In the genomic region with DNA sequence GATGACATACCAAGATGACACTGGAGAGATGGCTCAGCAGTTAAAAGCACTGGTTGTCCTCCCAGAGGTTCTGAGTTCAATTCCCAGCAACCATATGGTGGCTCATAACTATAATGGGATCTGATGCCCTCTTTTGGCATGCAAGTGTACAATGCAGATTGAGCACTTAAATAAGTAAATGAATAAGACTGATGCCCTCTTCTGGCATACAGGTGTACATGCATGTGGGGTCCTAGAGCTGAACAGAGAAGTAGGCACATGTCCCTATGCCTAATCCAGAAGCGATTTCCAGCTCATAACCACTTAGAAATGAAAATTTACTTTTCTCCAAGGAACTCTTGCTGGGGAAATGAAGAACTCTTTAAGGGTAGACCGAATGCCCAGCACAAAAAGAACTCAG, we compare ENCODE assay signal across 13 mouse cellular contexts. TPM values are rescaled to one million over a fixed set of nuclear protein-coding genes. Genes with fewer than 3 reads are reported as not detected.
DNase-seq lines count a peak whose midpoint lies in the region; ATAC-seq and TF ChIP-seq lines count a peak whose summit lies in the region.
"Had no signal": no experiment of that assay in that cellular context is flagged by ENCODE, and none has a peak within 500 bp of the region (broad histone marks: within the 10 kb centered on the region; RNA-seq: fewer than 3 reads in every experiment).

No protein-coding gene starts in this region.

- no peaks in the 10 kb centered on the region for H3K4me1 ChIP-seq in ES-E14 (ENCODE audit: control insufficient read depth in 2 of 2, insufficient read depth in 2 of 2, low read length in 2 of 2, poor library complexity in 1 of 2)
- no peaks in the 10 kb centered on the region for H3K4me1 ChIP-seq in forebrain, embryonic 13.5 days
- H3K4me1 ChIP-seq: embryonic facial prominence, embryonic 13.5 days had no signal

- H3K27ac ChIP-seq in ES-E14 (ENCODE audit: insufficient read depth, low read depth, low read length, poor library complexity, severe bottlenecking): no peak overlapping the region
- H3K27ac ChIP-seq in forebrain, embryonic 13.5 days: no peak overlapping the region
- H3K27ac ChIP-seq: embryonic facial prominence, embryonic 13.5 days had no signal

- in situ Hi-C loops in ES-E14 (cut with MboI; ENCODE audit: low sequenced_read_pairs in 2 of 2, unreplicated experiment in 2 of 2): no loop called here

- peak; percentile 4 for DNase-seq in kidney, postnatal 14 days
- no peak for DNase-seq in kidney, postnatal 36 days
- peak; percentile 13 to 15 for DNase-seq in B cell, adult 2 months
- DNase-seq in ES-E14 (ENCODE audit: low read depth, low spot score): no peak
- DNase-seq in spleen, adult 18-20 months: no peak
- no peak for DNase-seq in gastrocnemius, postnatal 4 days (ENCODE audit: low spot score in 2 of 2)
- DNase-seq: kidney, adult 8-10 months; right cerebral cortex, adult 18-20 months had no signal

- H3K4me3 ChIP-seq in ES-E14 (ENCODE audit: insufficient read depth in 1 of 2, low read depth in 1 of 2, low read length in 2 of 2, poor library complexity in 1 of 2, severe bottlenecking in 1 of 2): no peak overlapping the region
- no peak overlapping the region for H3K4me3 ChIP-seq in forebrain, embryonic 13.5 days
- H3K4me3 ChIP-seq: embryonic facial prominence, embryonic 13.5 days had no signal

- H3K4me2 ChIP-seq in forebrain, embryonic 13.5 days: no peak overlapping the region
- H3K4me2 ChIP-seq: embryonic facial prominence, embryonic 13.5 days had no signal

- no peaks in the 10 kb centered on the region for H3K9me3 ChIP-seq in ES-E14 (ENCODE audit: control insufficient read depth, insufficient read depth, low read depth, low read length)
- no peaks in the 10 kb centered on the region for H3K9me3 ChIP-seq in forebrain, embryonic 13.5 days (replicated peaks)
- H3K9me3 ChIP-seq: embryonic facial prominence, embryonic 13.5 days had no signal

- no peaks in the 10 kb centered on the region for H3K27me3 ChIP-seq in forebrain, embryonic 13.5 days
- H3K27me3 ChIP-seq: embryonic facial prominence, embryonic 13.5 days had no signal

- no peak overlapping the region for H3K9ac ChIP-seq in ES-E14 (ENCODE audit: insufficient read depth, low read depth, low read length, poor library complexity, severe bottlenecking)
- H3K9ac ChIP-seq in forebrain, embryonic 13.5 days: no peak overlapping the region
- H3K9ac ChIP-seq: embryonic facial prominence, embryonic 13.5 days had no signal

- ATAC-seq in hematopoietic stem cell, adult 5-6 weeks (replicated peaks in 1 of 2; ENCODE audit: insufficient read depth in 1 of 2, low FRiP score in 2 of 2, low TSS enrichment in 1 of 2, low read depth in 1 of 2, poor library complexity in 2 of 2, severe bottlenecking in 2 of 2): peak; percentile 65 to 68; a peak in 2 of 4 replicates
- ATAC-seq in forebrain, embryonic 13.5 days: no peak

- 76% methylated on average over 2 of the region's 2 CpGs for WGBS in forebrain, embryonic 13.5 days

- H3K36me3 ChIP-seq in ES-E14 (ENCODE audit: control insufficient read depth, insufficient read depth, low read length, poor library complexity, severe bottlenecking): no peaks in the 10 kb centered on the region
- H3K36me3 ChIP-seq in forebrain, embryonic 13.5 days (ENCODE audit: poor library complexity, severe bottlenecking): no peaks in the 10 kb centered on the region
- H3K36me3 ChIP-seq: embryonic facial prominence, embryonic 13.5 days had no signal

TF ChIP-seq in ES-E14, 5 proteins besides CTCF, POLR2A, EP300 and RAD21:
- TF ChIP-seq HCFC1 (IDR thresholded peaks at IDR 0.05; ENCODE audit: borderline replicate concordance, insufficient read depth, low read length): no peak
- peak; percentile 29; the same call in 1 of the 2 replicates for TF ChIP-seq ZC3H11A (IDR thresholded peaks at IDR 0.05; ENCODE audit: borderline replicate concordance, low read depth, low read length)
- no peak for TF ChIP-seq MAFK (IDR thresholded peaks at IDR 0.05; ENCODE audit: insufficient read depth, low read depth, low read length)
- no peak for TF ChIP-seq ZNF384 (IDR thresholded peaks at IDR 0.05; ENCODE audit: low read depth, low read length)
- no peak for TF ChIP-seq CHD2 (IDR thresholded peaks at IDR 0.05; ENCODE audit: low read depth, low read length)

RNA-seq across cellular contexts. Expression of gene Agr3, which starts 31.8 kb away (rescaled TPM):
- total RNA-seq in ES-E14 (2012; rRNA removed): not detected in 2 replicates
- total RNA-seq in hematopoietic stem cell, adult 5-6 weeks (2017): not detected in 2 replicates
- not detected for total RNA-seq in gastrocnemius, postnatal 4 days (2021)
- polyA plus RNA-seq in forebrain, embryonic 13.5 days (2015; fragmentation: Nextera tagmentation; extraction: Ambion mirVana): not detected in 2 replicates
- total RNA-seq: heart, adult 8-10 months; left cerebral cortex, postnatal 10 days had no signal

RNA-seq across cellular contexts. Expression of gene Agr2, which starts 35.5 kb away (rescaled TPM):
- not detected in 2 replicates for total RNA-seq in ES-E14 (2012; rRNA removed)
- total RNA-seq in hematopoietic stem cell, adult 5-6 weeks (2017): not detected in 2 replicates
- not detected for total RNA-seq in gastrocnemius, postnatal 4 days (2021)
- polyA plus RNA-seq in forebrain, embryonic 13.5 days (2015; fragmentation: Nextera tagmentation; extraction: Ambion mirVana): 1.5 TPM in 1 of 2 replicates, not detected in the other
- total RNA-seq: left cerebral cortex, postnatal 10 days had no signal

Comparison
In these comparisons a context has a peak if more than half of its experiments do, and no peak if none do; other contexts are left out.
1. DNase-seq: peak in kidney, postnatal 14 days (single experiment) and B cell, adult 2 months (2 of 2); none in kidney, postnatal 36 days (0 of 2), ES-E14 (single experiment), spleen, adult 18-20 months (0 of 2) and gastrocnemius, postnatal 4 days (0 of 2).